Mouse (Mus musculus) CH12.LX (cell line): ENCODE measurements around the gene Spata20.
A peak's percentile ranks its signal among the peaks of the same experiment; 100 is the strongest.

ENCODE experiments used
- CTCF ChIP-seq, 2 experiments: IDR thresholded peaks in 1 of 2; conservative IDR thresholded peaks in 1 of 2; 2 replicates each; pipeline ENCODE4 v1.5.1; 2011 to 2012; ENCODE audit warnings: low read depth in 2 of 2, low read length in 2 of 2, improper control_type of control experiment in 1 of 2, inconsistent platforms in 1 of 2, mild to moderate bottlenecking in 1 of 2, moderate library complexity in 1 of 2
- E2F4 ChIP-seq: IDR thresholded peaks from 2 replicates; pipeline ENCODE4 v1.6.1; 2011; ENCODE audit warnings: low read depth, low read length, improper control_type of control experiment; ENCODE audit not compliant: insufficient replicate concordance
- ELF1 ChIP-seq: IDR thresholded peaks from 2 replicates; pipeline ENCODE4 v1.6.1; 2014; ENCODE audit warnings: low read depth, mild to moderate bottlenecking, inconsistent platforms, low read length, improper control_type of control experiment
- EP300 ChIP-seq: IDR thresholded peaks from 2 replicates; pipeline ENCODE4 v1.6.1; 2011; ENCODE audit warnings: low read length, improper control_type of control experiment
- JUND ChIP-seq: conservative IDR thresholded peaks from 2 replicates; pipeline ENCODE4 v1.6.1; 2011; ENCODE audit warnings: low read depth, low read length, improper control_type of control experiment
- MYC ChIP-seq: IDR thresholded peaks from 2 replicates; pipeline ENCODE4 v1.6.1; 2011; ENCODE audit warnings: low read depth, mild to moderate bottlenecking, improper control_type of control experiment, low read length
- NELFE ChIP-seq: IDR thresholded peaks from 2 replicates; pipeline ENCODE4 v1.6.1; 2011; ENCODE audit warnings: low read depth, low read length, improper control_type of control experiment
- SMC3 ChIP-seq: IDR thresholded peaks from 2 replicates; pipeline ENCODE4 v1.6.1; 2011; ENCODE audit warnings: low read depth, low read length, improper control_type of control experiment
- TCF12 ChIP-seq: IDR thresholded peaks from 2 replicates; pipeline ENCODE4 v1.6.1; 2014; ENCODE audit warnings: low read depth, mild to moderate bottlenecking, inconsistent platforms, low read length, improper control_type of control experiment
- USF1 ChIP-seq: IDR thresholded peaks from 2 replicates; pipeline ENCODE4 v1.6.1; 2014; ENCODE audit warnings: low read depth, mild to moderate bottlenecking, inconsistent platforms, low read length, improper control_type of control experiment
- USF2 ChIP-seq: conservative IDR thresholded peaks from 2 replicates; pipeline ENCODE4 v1.6.1; 2011; ENCODE audit warnings: low read depth, low read length, improper control_type of control experiment

DNA sequence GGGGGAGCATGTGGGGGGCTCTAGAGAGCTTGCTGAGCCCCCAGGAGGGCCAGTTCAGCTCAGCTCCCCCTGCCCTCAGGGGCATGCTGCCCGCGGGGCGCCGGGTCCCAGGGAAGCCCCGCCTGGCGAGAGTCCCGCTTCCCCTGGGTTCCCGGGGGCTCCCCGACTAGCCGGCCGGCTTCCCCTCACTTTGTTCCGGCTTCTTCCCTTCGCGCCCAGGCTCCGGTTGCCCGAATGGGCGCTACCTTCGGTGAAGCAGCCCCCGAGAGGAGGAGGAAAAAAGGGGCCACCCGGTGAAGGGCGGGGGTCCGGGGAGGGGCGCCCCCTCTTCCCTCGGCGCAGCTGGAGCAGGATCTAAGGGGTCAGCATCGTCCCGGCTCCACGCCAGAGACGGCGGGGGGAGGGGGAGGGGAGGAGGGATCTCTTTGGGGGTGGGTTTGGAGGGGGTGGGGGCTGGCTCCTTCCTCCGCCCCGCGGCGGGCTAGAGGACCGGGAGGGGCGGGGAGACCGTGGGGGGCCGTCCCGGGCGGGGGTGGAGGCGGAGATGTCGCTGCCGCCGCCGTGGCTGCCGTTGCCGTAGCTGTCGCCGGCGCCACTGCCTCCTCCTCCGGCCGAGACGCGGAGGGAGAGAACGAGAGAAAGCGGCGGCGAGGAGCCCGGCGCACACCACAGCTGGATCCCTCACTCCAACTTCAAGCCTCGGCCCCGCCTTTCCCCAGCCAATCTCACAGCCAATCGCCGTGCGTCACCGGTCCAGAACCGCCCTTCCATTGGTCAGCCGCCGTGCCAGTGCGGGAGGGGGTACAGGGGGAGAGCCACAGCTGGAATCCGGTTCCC lies 12.1 kb downstream of the Spata20 start, which contains the start of gene Cacna1g:
- TF ChIP-seq CTCF (conservative IDR thresholded peaks at IDR 0.05 in 1 of 2, IDR thresholded peaks at IDR 0.05 in 1 of 2; ENCODE audit: low read depth in 2 of 2, low read length in 2 of 2), result no peak
- 0 out of 2 replicates have a peak, but pooled peaks have one; percentile 32 for TF ChIP-seq TCF12
- TF ChIP-seq SMC3, result no peak
- no peak for TF ChIP-seq MYC
- TF ChIP-seq JUND, result no peak
- no peak for TF ChIP-seq EP300
- no peak for TF ChIP-seq E2F4
- TF ChIP-seq NELFE, result no peak
- TF ChIP-seq USF1, result no peak
- TF ChIP-seq USF2, result no peak
- TF ChIP-seq ELF1, result no peak
